Mouse (Mus musculus): ENCODE results near the gene Pacsin1.

DNA sequence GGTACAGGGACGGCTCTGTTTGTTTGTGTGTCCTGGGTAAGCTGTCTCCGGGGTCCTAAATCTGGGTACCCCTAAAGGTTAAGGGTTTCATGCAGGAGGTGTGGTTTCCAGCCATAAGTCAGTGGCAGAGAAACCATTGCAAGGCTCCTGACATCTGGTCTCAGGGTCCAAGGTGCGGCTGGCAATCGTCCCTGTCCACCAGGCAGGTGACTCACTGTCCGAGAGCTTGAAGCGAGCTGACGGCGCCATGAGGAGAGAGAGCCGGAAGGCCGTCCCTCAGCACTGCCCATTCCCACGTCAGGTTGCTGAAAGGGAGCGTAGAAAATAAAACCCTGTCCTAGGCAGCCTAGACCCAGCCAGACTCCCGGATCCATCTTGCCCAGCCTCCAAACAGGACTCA lies 4.7 kb upstream of the Pacsin1 start:
- no peak for TF ChIP-seq CTCF (IDR thresholded peaks at IDR 0.05; ENCODE audit: control insufficient read depth, insufficient read depth, insufficient read length)
- no peak for TF ChIP-seq FOSL1 (IDR thresholded peaks at IDR 0.05; ENCODE audit: insufficient read depth, low read length, poor library complexity, severe bottlenecking)
- TF ChIP-seq MYOG (IDR thresholded peaks at IDR 0.05; ENCODE audit: control insufficient read depth, extremely low read depth, insufficient read length) = no peak
- no peak for TF ChIP-seq CEBPB (IDR thresholded peaks at IDR 0.05; ENCODE audit: low read depth)
- TF ChIP-seq MYOD1 (IDR thresholded peaks at IDR 0.05; ENCODE audit: control insufficient read depth, insufficient read length, low read depth) = no peak
- no peak for TF ChIP-seq MAX (IDR thresholded peaks at IDR 0.05)
- no peak for TF ChIP-seq USF1 (IDR thresholded peaks at IDR 0.05; ENCODE audit: low read depth)
